Mouse (Mus musculus): ENCODE data around the gene Tigd4.

GRCm38 (mm10) chr3:84558301-84558700 is 35.1 kb upstream of the Tigd4 start:
- TF ChIP-seq GATA1 (IDR thresholded peaks at IDR 0.05; ENCODE audit: low read length) (no peak), TAL1 (IDR thresholded peaks at IDR 0.05; ENCODE audit: low read length) (no peak)
